Mouse (Mus musculus): ENCODE measurements around the gene Xrcc3. TPM values are rescaled to one million over a fixed set of nuclear protein-coding genes. Genes with fewer than 3 reads are reported as not detected.

The Xrcc3 gene
- 25.0 and 25.3 TPM in 2 replicates for polyA plus RNA-seq (2012; rRNA removed)

DNA sequence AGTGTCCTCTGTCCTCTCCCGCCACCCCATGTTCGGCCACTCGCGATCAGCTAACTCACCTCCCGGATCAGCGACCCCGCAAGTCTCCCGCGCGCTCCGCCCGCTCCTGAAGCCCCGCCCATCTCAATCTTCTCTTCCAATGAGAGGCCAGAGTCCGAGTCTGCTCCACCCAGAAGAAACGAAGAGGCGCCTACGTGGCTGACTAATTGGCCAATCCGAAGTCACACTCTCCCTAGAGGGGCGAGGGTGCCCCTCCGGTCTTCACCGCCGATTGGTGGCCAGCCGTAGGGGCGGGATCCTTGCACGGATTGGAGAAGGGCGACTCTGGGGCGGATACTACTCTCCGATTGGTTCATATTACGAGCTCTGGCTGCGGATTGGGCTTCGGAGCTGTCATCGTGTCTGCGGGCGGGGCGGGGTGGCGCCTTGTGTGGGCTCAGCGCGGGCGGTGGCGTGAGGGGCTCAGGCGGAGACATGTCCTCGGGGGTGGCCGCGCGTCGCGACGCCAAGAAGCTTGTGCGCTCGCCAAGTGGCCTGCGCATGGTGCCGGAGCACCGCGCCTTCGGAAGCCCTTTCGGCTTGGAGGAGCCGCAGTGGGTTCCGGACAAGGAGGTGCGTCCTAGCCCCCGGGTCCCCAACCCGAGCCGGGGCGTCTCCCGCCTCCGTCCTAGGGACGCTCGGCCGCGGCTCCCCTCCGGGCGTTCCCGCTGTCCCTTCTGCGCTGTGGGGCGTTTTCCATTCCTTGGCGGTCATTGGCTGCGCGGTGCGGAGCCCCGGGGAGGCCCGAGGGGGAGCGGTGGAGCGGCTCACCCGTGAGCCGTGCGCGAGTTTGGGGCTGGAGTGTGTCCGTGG is at the start of gene Xrcc3, which contains the start of gene Zfyve21:
Xrcc3 (minus strand) TSS at position 108 of the 852 bp plus-strand sequence.
Zfyve21 (plus strand) TSS at position 405 of the 852 bp plus-strand sequence.

DNA sequence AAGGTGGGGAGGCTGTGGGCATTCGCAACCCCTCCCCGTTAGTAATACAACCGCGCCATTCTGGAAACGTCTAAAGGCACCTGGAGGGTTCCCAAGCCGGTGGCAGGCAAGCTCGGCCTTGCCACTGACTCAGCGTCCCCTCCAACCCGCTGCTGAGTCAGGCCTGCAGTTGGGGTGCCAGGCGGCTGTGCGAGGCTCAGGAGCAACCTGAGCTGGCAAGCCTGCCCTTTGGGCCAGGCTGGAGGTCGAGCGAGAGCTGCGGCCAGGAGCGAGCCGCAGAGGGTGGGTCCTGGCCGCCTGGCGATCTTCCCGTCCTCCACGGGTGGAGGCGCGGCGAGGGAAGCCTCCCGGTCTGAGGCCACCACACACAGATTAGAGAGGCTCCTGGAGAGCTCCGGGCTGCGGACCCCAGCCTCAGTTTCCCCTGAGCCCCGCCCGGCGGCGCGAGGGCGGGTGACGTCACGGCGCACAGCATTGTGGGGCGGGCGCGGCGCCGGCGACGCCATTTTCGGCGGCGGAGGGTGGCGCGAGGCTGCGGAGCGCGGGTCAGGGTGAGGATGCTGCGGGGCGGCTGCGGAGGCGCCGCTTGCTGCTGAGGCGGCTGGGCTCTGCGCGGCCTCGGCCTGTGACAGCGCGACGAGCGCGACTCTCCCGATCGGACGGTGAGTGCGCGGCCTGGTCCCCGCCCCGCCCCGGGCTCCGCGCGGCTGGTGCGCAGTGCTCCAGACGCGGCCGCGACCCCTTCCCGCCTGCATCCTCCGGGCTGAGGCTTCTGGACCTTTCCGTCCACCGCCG is 55.1 kb downstream of the Xrcc3 start, which contains the start of gene Klc1:
Klc1 (plus strand) TSS at position 469 of the 795 bp plus-strand sequence.

Other genes starting within 250 kb of the Xrcc3 start
- gene Mark3, start 239.3 kb downstream of the Xrcc3 start, polyA plus RNA-seq (2012; rRNA removed) = 102 and 103 TPM in 2 replicates
- 1,015 and 1,669 TPM in 2 replicates for gene Ckb, start 141.5 kb downstream of the Xrcc3 start, polyA plus RNA-seq (2012; rRNA removed)
- 20.6 and 23.6 TPM in 2 replicates for gene Trmt61a, start 135.8 kb downstream of the Xrcc3 start, polyA plus RNA-seq (2012; rRNA removed)
- 39.4 and 61.9 TPM in 2 replicates for gene Bag5, start 100.6 kb downstream of the Xrcc3 start, polyA plus RNA-seq (2012; rRNA removed)
- 37.1 and 38.3 TPM in 2 replicates for gene Apopt1, start 100.6 kb downstream of the Xrcc3 start, polyA plus RNA-seq (2012; rRNA removed)
- 285 and 507 TPM in 2 replicates for gene Klc1, start 55.0 kb downstream of the Xrcc3 start, polyA plus RNA-seq (2012; rRNA removed)
- gene Zfyve21, start 297 bp upstream of the Xrcc3 start, polyA plus RNA-seq (2012; rRNA removed) = 48.3 and 54.6 TPM in 2 replicates
- 5.6 and 8.7 TPM in 2 replicates for gene Ppp1r13b, start 94.2 kb upstream of the Xrcc3 start, polyA plus RNA-seq (2012; rRNA removed)
- gene Atp5mpl, start 153.1 kb upstream of the Xrcc3 start, polyA plus RNA-seq (2012; rRNA removed) = 164 and 284 TPM in 2 replicates
- 1.8 and 2.0 TPM in 2 replicates for gene Tdrd9, start 157.7 kb upstream of the Xrcc3 start, polyA plus RNA-seq (2012; rRNA removed)
- not detected in 2 replicates for gene Rd3l, start 167.4 kb upstream of the Xrcc3 start, polyA plus RNA-seq (2012; rRNA removed)